Mouse (Mus musculus) hindlimb bud, embryonic 11.5 days (tissue): ENCODE results near the gene Becn1.
"Not testable (repeated sequence)": the region's sequence is repeated elsewhere in the genome, so short reads cannot be mapped to it uniquely, and the experiment has no call there.

Experiments
- DNase-seq: peaks from one replicate; pipeline ENCODE4 v3.0.0-alpha.2; 2012; ENCODE audit warnings: low read depth, low spot score; ENCODE audit errors: extremely low spot score

Gene Becn1

GRCm38 (mm10) chr11:101302004-101302798 is at the start of gene Becn1:
Gene Becn1, minus strand, starts transcription at chr11:101302286.
- DNase-seq, result peak; percentile 87

GRCm38 (mm10) chr11:101351721-101352111 is 49.6 kb upstream of the Becn1 start:
- no peak for DNase-seq

GRCm38 (mm10) chr11:101351100-101351720 is 49.1 kb upstream of the Becn1 start:
- no peak for DNase-seq

GRCm38 (mm10) chr11:101349216-101349615 is 47.1 kb upstream of the Becn1 start:
- DNase-seq, result no peak

GRCm38 (mm10) chr11:101348774-101349173 is 46.7 kb upstream of the Becn1 start:
- DNase-seq, result no peak

- DNase-seq, result no peak
These were observed 45.1 kb upstream of the Becn1 start for GRCm38 (mm10) chr11:101347083-101347775.

GRCm38 (mm10) chr11:101338123-101338760 is 36.2 kb upstream of the Becn1 start:
- no peak for DNase-seq

- DNase-seq, result no peak
These were observed 33.6 kb upstream of the Becn1 start for GRCm38 (mm10) chr11:101335685-101336084.

GRCm38 (mm10) chr11:101334516-101334915 is 32.4 kb upstream of the Becn1 start:
- DNase-seq, result no peak

- DNase-seq, result no peak
These were observed 31.9 kb upstream of the Becn1 start for GRCm38 (mm10) chr11:101334023-101334422.

- DNase-seq, result no peak
These were observed 30.5 kb upstream of the Becn1 start for GRCm38 (mm10) chr11:101332537-101332936.

GRCm38 (mm10) chr11:101330961-101331360 is 28.9 kb upstream of the Becn1 start:
- not testable (repeated sequence) for DNase-seq

- DNase-seq, result no peak
These were observed 28.4 kb upstream of the Becn1 start, which contains the start of gene Aoc3 for GRCm38 (mm10) chr11:101330371-101330924. Gene Aoc3, plus strand, starts transcription at chr11:101330605.

GRCm38 (mm10) chr11:101328941-101329635 is 27.0 kb upstream of the Becn1 start:
- no peak for DNase-seq

- no peak for DNase-seq
These were observed 25.2 kb upstream of the Becn1 start for GRCm38 (mm10) chr11:101327311-101327710.

GRCm38 (mm10) chr11:101326147-101326546 is 24.1 kb upstream of the Becn1 start:
- DNase-seq, result no peak

GRCm38 (mm10) chr11:101325201-101325600 is 23.1 kb upstream of the Becn1 start:
- not testable (repeated sequence) for DNase-seq

GRCm38 (mm10) chr11:101324763-101325162 is 22.7 kb upstream of the Becn1 start, which contains the start of gene Aoc2:
Gene Aoc2, plus strand, starts transcription at chr11:101325063.
- DNase-seq, result no peak

GRCm38 (mm10) chr11:101323609-101324008 is 21.5 kb upstream of the Becn1 start:
- DNase-seq, result no peak

GRCm38 (mm10) chr11:101316501-101316917 is 14.4 kb upstream of the Becn1 start:
- DNase-seq, result no peak
